Mouse (Mus musculus): ENCODE data around the gene Siah2.

GRCm38 (mm10) chr3:58688551-58688950 is 3.6 kb downstream of the Siah2 start:
- TF ChIP-seq CTCF (IDR thresholded peaks at IDR 0.05; ENCODE audit: borderline replicate concordance, insufficient read depth, low read depth, low read length), result no peak
- no peak for TF ChIP-seq POLR2A (IDR thresholded peaks at IDR 0.05; ENCODE audit: borderline replicate concordance, insufficient read depth, low read length)
